Mouse (Mus musculus): ENCODE measurements around the gene Arhgap11a. TPM values are rescaled to one million over a fixed set of nuclear protein-coding genes. Genes with fewer than 3 reads are reported as not detected.

Gene Arhgap11a
- 39.2 and 40.2 TPM in 2 replicates for polyA plus RNA-seq (2016; fragmentation: Nextera tagmentation; extraction: Ambion mirVana)

DNA sequence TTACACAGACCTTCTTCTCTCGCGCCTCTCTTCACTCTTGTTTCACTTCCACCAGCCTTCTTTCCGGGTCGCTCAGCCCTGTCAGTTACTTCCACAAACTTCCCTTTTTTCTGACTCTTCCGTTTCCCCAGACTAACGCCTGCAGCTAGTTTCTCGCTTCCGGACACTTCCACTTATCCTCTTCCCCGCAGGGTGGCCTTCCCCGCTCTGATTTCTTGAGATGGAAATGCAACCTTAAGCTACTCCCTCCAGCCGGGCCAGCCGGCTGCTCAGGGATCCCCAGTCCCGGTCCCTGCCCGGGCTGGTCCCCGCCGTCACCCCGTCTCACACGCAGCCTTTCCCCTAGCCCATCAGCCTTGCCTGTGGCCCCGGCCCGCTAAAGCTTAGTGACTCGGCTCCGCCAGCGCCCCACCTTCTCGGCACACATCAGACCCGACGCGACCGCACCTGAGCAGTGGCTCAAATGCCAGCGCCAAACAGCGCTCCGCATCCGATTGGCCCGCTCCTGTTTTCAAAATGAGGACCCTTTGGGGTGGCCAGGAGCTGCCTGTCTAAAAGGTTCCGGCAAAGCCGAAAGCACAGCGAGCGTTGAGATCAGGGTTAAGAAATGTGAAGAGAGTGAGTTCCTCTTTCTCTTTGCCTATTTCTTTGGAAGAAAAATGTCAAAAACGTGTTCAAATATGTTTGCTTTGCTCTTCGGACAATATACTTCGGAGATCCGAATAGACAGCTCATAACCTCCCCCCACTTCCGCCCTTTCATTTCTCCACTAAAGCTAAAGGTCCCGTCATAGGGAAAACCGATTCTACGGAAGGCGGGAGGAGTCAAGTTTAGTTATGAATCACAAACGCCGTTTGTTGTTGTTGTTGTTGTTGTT, at the start of gene Arhgap11a:
Gene Arhgap11a (minus strand): TSS at position 417 of the 877 bp plus-strand sequence.
- Histone ChIP-seq H3K27me3 (ENCODE audit: poor library complexity, severe bottlenecking) (no peaks in the 10 kb centered on the region), H3K4me3 (peak within 1 kb of the TSS; percentile 85), H3K27ac (peak within 1 kb of the TSS; percentile 94), H3K4me1 (peaks cover 25% of the 10 kb centered on the region), H3K9me3 (no peaks in the 10 kb centered on the region), H3K36me3 (replicated peaks) (peaks cover 17% of the 10 kb centered on the region)
- WGBS: under 1% methylated on average over 48 of the region's 48 CpGs
- DNase-seq (ENCODE audit: extremely low spot score, low spot score): peak; percentile 89

DNA sequence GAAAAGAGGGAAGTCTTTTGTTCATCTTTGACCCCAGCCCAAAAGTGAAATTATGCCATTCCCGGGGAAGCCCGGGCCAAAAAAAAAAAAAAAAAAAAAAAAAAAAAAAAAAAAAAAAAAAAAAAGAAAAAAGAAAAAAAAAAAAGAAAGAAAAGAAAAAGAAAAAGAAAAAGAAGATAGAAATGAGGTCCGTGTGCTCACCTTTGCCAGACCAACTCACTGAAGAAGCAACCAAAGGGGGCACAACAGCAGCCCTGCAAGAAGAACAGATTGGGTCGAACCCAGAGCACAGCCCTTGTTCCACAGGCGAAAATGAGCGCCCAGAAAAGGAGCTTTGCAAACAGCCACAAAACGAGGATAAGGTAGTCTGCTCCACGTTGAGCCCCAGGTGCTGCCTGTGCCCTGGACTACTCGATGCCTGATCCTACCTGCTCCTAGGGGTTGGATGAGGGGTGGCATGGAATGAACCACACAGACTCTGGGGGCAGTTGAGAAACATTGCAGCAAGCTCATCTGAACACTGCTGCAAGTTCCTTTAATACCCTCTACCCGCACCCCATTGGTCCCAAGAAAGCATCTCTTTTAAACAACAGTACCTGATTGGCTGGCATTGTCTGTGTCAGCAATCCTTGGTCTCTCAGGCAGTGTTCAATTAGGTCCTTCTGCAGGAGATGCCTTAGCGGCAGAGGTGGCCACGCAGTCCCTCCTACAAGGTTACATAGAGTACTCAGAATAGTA, 45.1 kb upstream of the Arhgap11a start:
- no peaks in the 10 kb centered on the region for H3K4me1 ChIP-seq
- H3K4me3 ChIP-seq: no peak overlapping the region
- no peaks in the 10 kb centered on the region for H3K27me3 ChIP-seq (ENCODE audit: poor library complexity, severe bottlenecking)
- DNase-seq (ENCODE audit: extremely low spot score, low spot score): no peak
- WGBS: 83% methylated on average over 10 of the region's 12 CpGs
- no peaks in the 10 kb centered on the region for H3K36me3 ChIP-seq (replicated peaks)
- H3K27ac ChIP-seq: no peak overlapping the region
- 0 out of 2 replicates have a peak, but pooled peaks cover 3% of the 10 kb centered on the region for H3K9me3 ChIP-seq

GRCm38 (mm10) chr2:113887166-113887565, 38.7 kb upstream of the Arhgap11a start:
- Histone ChIP-seq H3K4me1 (peaks cover 4% of the 10 kb centered on the region; the same call in 1 of the 2 replicates), H3K27ac (no peak overlapping the region)

GRCm38 (mm10) chr2:113886061-113886460, 37.6 kb upstream of the Arhgap11a start:
- WGBS: 68% methylated on average over 1 of the region's 1 CpGs

More at GRCm38 (mm10) chr2:113887166-113887565, 38.7 kb upstream of the Arhgap11a start:
- H3K36me3 ChIP-seq (replicated peaks): no peaks in the 10 kb centered on the region
- 79% methylated on average over 4 of the region's 4 CpGs for WGBS
- H3K9me3 ChIP-seq: 0 out of 2 replicates have a peak, but pooled peaks cover 3% of the 10 kb centered on the region
- H3K27me3 ChIP-seq (ENCODE audit: poor library complexity, severe bottlenecking): no peaks in the 10 kb centered on the region
- no peak overlapping the region for H3K4me3 ChIP-seq
- DNase-seq (ENCODE audit: extremely low spot score, low spot score): no peak

DNA sequence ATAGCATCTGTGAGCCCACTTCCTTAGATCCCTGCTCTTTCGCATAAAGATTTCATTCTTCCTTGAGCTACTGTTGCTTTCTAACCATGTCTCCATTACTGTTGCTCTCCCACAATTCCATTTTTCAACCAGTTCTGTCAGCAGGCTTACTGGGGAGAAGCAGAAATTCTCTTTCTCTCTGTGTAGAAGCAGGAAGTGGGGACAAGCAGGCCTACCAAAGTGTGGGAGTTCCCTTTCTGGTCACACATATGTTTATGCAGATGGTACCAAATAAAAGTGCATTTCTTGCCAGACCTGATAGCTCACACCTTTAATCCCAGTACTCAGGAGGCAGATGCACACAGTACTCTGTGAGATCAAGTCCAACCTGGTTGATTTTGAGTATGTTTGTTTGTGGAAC, 21.7 kb upstream of the Arhgap11a start:
- no peaks in the 10 kb centered on the region for H3K9me3 ChIP-seq
- DNase-seq (ENCODE audit: extremely low spot score, low spot score): no peak
- WGBS: 100% methylated on average over 1 of the region's 1 CpGs
- H3K4me1 ChIP-seq: no peaks in the 10 kb centered on the region
- no peaks in the 10 kb centered on the region for H3K27me3 ChIP-seq (ENCODE audit: poor library complexity, severe bottlenecking)
- no peak overlapping the region for H3K4me3 ChIP-seq
- no peak overlapping the region for H3K27ac ChIP-seq
- H3K36me3 ChIP-seq (replicated peaks): no peaks in the 10 kb centered on the region

More at GRCm38 (mm10) chr2:113886061-113886460, 37.6 kb upstream of the Arhgap11a start:
- DNase-seq (ENCODE audit: extremely low spot score, low spot score): no peak
- Histone ChIP-seq H3K9me3 (0 out of 2 replicates have a peak, but pooled peaks cover 3% of the 10 kb centered on the region), H3K4me3 (no peak overlapping the region), H3K36me3 (replicated peaks) (no peaks in the 10 kb centered on the region), H3K27me3 (ENCODE audit: poor library complexity, severe bottlenecking) (no peaks in the 10 kb centered on the region), H3K27ac (no peak overlapping the region), H3K4me1 (peaks cover 4% of the 10 kb centered on the region; the same call in 1 of the 2 replicates)

DNA sequence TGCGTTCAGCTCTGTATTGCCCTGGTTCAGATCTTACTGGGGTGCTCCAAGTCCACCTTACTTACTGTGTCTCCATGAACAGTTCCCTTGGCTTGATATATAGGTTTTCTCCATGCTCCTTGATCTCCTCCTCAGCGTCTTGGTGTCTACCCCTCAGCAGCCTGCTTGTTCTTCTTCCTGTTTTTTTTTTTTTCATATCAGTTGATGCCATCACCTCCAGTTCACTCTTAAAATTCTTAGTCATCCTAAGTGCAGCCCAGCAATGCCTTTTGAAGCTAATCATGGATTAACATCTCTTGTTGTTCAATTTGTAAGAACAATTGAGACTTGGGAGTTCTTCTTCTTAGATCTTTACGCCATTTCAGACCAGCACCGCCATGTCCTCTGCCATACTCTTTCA, 19.9 kb upstream of the Arhgap11a start:
- no peak overlapping the region for H3K27ac ChIP-seq
- H3K9me3 ChIP-seq: no peaks in the 10 kb centered on the region
- no peaks in the 10 kb centered on the region for H3K27me3 ChIP-seq (ENCODE audit: poor library complexity, severe bottlenecking)
- no peak for DNase-seq (ENCODE audit: extremely low spot score, low spot score)
- no peaks in the 10 kb centered on the region for H3K36me3 ChIP-seq (replicated peaks)
- WGBS: 88% methylated on average over 4 of the region's 4 CpGs
- no peak overlapping the region for H3K4me3 ChIP-seq
- H3K4me1 ChIP-seq: no peaks in the 10 kb centered on the region

GRCm38 (mm10) chr2:113866155-113866554, 17.7 kb upstream of the Arhgap11a start:
- no peaks in the 10 kb centered on the region for H3K9me3 ChIP-seq
- DNase-seq (ENCODE audit: extremely low spot score, low spot score): no peak
- H3K27me3 ChIP-seq (ENCODE audit: poor library complexity, severe bottlenecking): no peaks in the 10 kb centered on the region
- H3K36me3 ChIP-seq (replicated peaks): no peaks in the 10 kb centered on the region
- 77% methylated on average over 2 of the region's 2 CpGs for WGBS
- H3K4me3 ChIP-seq: no peak overlapping the region
- no peak overlapping the region for H3K27ac ChIP-seq
- no peaks in the 10 kb centered on the region for H3K4me1 ChIP-seq

GRCm38 (mm10) chr2:113849141-113849540, 680 bp upstream of the Arhgap11a start:
- H3K27me3 ChIP-seq (ENCODE audit: poor library complexity, severe bottlenecking): no peaks in the 10 kb centered on the region
- peak overlapping the region; percentile 94 for H3K27ac ChIP-seq
- peak overlapping the region; percentile 85 for H3K4me3 ChIP-seq
- peak; percentile 25 for DNase-seq (ENCODE audit: extremely low spot score, low spot score)
- WGBS: 4% methylated on average over 3 of the region's 3 CpGs
- H3K9me3 ChIP-seq: no peaks in the 10 kb centered on the region
- H3K4me1 ChIP-seq: peaks cover 25% of the 10 kb centered on the region
- H3K36me3 ChIP-seq (replicated peaks): peaks cover 11% of the 10 kb centered on the region

DNA sequence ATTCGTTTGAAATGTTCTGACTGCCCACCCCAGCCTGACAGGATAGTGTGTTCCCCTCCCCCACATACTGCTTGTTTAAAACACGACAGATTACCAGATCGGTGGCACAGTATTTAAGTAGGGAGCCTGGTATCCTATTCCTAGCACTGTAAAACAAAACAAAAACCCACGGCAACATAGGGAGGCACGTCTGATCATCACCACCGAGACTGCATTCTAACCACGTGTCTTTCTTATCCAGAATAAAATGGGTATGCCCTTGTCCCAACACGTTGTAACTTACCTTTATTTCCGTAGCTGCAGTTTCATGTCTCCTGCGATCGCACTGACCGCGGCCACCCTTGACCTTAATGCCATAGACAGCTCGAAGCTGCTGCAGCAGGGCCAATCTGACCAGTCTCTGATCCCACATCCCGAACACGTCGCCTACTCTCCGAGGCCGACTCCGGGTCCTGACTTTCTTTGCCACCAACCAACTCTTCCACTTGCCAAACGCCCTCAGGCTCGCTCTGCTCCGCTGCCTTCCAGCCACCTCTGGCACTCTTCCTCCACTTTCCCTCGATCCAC, 700 bp downstream of the Arhgap11a start:
- Histone ChIP-seq H3K36me3 (replicated peaks) (peaks cover 23% of the 10 kb centered on the region), H3K9me3 (no peaks in the 10 kb centered on the region), H3K4me1 (peaks cover 25% of the 10 kb centered on the region), H3K27me3 (ENCODE audit: poor library complexity, severe bottlenecking) (no peaks in the 10 kb centered on the region), H3K27ac (peak overlapping the region; percentile 94), H3K4me3 (peak overlapping the region; percentile 85)
- DNase-seq (ENCODE audit: extremely low spot score, low spot score): peak; percentile 44
- under 1% methylated on average over 24 of the region's 24 CpGs for WGBS

DNA sequence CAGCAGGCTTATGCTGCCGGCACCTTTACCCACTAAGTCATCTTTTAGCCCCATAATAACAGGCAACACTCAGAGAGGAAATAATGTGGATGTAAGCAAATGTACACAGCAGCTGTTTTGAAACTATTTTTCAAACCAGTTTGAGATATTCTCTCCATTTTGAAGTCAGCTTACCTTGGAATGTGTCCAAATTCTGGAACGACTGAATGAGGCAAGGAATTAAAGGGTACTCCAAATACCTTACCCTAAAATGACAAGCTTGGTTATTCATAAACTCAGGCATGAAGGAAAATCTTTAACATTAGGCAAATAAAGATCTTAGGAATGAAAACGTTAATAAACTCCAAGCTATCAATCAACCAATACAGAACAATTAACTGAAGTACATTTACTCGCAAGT, 3.4 kb downstream of the Arhgap11a start:
- Histone ChIP-seq H3K27ac (no peak overlapping the region), H3K27me3 (ENCODE audit: poor library complexity, severe bottlenecking) (no peaks in the 10 kb centered on the region), H3K36me3 (replicated peaks) (peaks cover 50% of the 10 kb centered on the region), H3K4me3 (no peak overlapping the region), H3K4me1 (peaks cover 25% of the 10 kb centered on the region), H3K9me3 (no peaks in the 10 kb centered on the region)
- WGBS: 93% methylated on average over 4 of the region's 4 CpGs
- no peak for DNase-seq (ENCODE audit: extremely low spot score, low spot score)

DNA sequence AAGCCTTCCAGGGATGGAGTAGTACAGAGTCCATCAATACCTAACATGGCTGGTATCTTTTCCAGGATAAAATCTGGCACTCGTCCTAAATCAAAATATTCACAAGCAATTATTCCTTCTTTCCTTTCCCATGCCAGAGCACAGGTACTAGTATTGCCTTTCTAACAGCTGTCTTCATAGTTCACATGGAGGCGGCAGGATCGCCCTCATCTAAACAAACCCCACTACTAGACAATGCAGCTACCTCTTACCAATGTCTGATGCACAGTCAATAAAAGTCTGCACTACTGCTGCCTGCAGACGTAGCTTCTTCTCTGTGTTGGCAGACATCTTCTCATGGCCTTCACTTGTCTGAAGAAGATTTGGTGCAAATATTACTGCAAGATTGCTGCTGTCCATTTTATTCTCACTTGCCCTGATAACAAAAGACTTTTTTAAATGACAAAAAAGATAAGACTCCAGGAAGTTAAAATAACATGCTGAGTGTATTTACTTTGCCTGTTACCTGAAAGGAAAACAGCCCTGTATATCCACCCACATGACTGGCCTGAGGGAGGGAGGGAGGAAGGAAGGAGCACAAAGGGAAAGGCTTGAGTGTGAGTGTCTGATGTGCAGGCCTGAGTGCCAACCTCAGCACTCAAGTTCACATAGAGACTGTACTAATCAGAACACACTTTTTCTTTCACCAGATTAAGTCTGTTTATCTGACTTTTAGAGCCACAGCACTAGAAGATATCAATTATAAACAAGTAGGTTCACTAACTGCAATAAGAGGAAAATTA, 6.6 kb downstream of the Arhgap11a start:
- no peak for DNase-seq (ENCODE audit: extremely low spot score, low spot score)
- 93% methylated on average over 4 of the region's 4 CpGs for WGBS
- no peak overlapping the region for H3K27ac ChIP-seq
- H3K9me3 ChIP-seq: no peaks in the 10 kb centered on the region
- no peak overlapping the region for H3K4me3 ChIP-seq
- peaks cover 16% of the 10 kb centered on the region for H3K4me1 ChIP-seq
- H3K27me3 ChIP-seq (ENCODE audit: poor library complexity, severe bottlenecking): no peaks in the 10 kb centered on the region
- peaks cover 83% of the 10 kb centered on the region for H3K36me3 ChIP-seq (replicated peaks)

DNA sequence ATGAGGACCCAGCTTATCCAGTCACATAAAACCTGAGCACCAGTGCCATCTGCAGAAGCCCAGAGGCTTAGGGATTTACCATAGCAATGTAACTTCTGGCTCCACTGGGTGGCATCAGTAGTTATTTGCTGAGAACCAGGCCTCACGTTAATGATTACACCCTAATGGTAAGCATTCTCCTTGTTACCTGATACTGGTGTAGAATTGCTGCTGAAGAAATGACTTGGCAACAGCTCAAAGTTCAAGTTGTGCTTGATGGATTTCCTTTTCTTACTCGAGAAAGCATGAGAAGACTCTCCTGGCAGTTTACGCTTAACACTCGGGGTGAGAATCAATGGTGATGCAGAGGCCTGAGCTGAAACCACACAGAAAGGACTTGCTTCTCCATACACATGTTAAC, 9.0 kb downstream of the Arhgap11a start:
- H3K4me3 ChIP-seq: no peak overlapping the region
- H3K27ac ChIP-seq: no peak overlapping the region
- no peaks in the 10 kb centered on the region for H3K9me3 ChIP-seq
- H3K36me3 ChIP-seq (replicated peaks): peaks cover 99% of the 10 kb centered on the region
- H3K4me1 ChIP-seq: no peaks in the 10 kb centered on the region
- H3K27me3 ChIP-seq (ENCODE audit: poor library complexity, severe bottlenecking): no peaks in the 10 kb centered on the region
- 88% methylated on average over 4 of the region's 4 CpGs for WGBS
- no peak for DNase-seq (ENCODE audit: extremely low spot score, low spot score)

Measured in forebrain, embryonic 10.5 days (tissue).